9 mouse cellular contexts compared by ENCODE assay signal in genomic region chr19:46987646-46988045, GRCm38 (mm10). TPM values are rescaled to one million over a fixed set of nuclear protein-coding genes. Genes with fewer than 3 reads are reported as not detected.
A peak's percentile ranks its signal among the peaks of the same experiment; 100 is the strongest.
DNase-seq lines count a peak whose midpoint lies in the region; ATAC-seq and TF ChIP-seq lines count a peak whose summit lies in the region.
"Had no signal": no experiment of that assay in that cellular context is flagged by ENCODE, and none has a peak within 500 bp of the region (broad histone marks: within the 10 kb centered on the region; RNA-seq: fewer than 3 reads in every experiment).

No protein-coding gene starts in this region.

- TF ChIP-seq EP300 in liver, embryonic 14.5 days (IDR thresholded peaks at IDR 0.05; ENCODE audit: low read depth), result no peak

- DNase-seq in kidney, adult 2 months, result peak; percentile 22
- no peak for DNase-seq in kidney, adult 8-10 months
- DNase-seq in liver, embryonic 14.5 days (ENCODE audit: low read depth in 3 of 3, low spot score in 3 of 3), result no peak
- DNase-seq in ovary, postnatal 10 days (ENCODE audit: low spot score), result no peak
- DNase-seq: kidney, postnatal 14 days; thymus, adult 18-20 months had no signal

- ATAC-seq in liver, embryonic 14.5 days (ENCODE audit: insufficient read depth), result no peak
- peak; percentile 65 for ATAC-seq in monocyte, adult 5-6 weeks (replicated peaks; ENCODE audit: insufficient number of reproducible peaks, low FRiP score, low TSS enrichment, poor library complexity, severe bottlenecking)
- ATAC-seq in midbrain, embryonic 13.5 days, result no peak

- no peak for TF ChIP-seq CTCF in kidney, adult 2 months (conservative IDR thresholded peaks at IDR 0.05; ENCODE audit: insufficient read depth, insufficient read length, low read depth, low read length)
- peak; percentile 0; the same call in 1 of the 2 replicates for TF ChIP-seq CTCF in bone marrow, adult 2 months (IDR thresholded peaks at IDR 0.05; ENCODE audit: control insufficient read depth, insufficient read depth, low read length)
- TF ChIP-seq CTCF in liver, embryonic 14.5 days (IDR thresholded peaks at IDR 0.05; ENCODE audit: low read depth), result no peak

- no peaks in the 10 kb centered on the region for H3K9me3 ChIP-seq in liver, embryonic 14.5 days (ENCODE audit: control insufficient read depth, low read length)
- H3K9me3 ChIP-seq in midbrain, embryonic 13.5 days, result no peaks in the 10 kb centered on the region

- no peak for TF ChIP-seq POLR2A in kidney, adult 2 months (IDR thresholded peaks at IDR 0.05; ENCODE audit: low read depth, low read length)
- no peak for TF ChIP-seq POLR2A in bone marrow, adult 2 months (IDR thresholded peaks at IDR 0.05; ENCODE audit: borderline replicate concordance, control insufficient read depth, low read depth, low read length)

- H3K27me3 ChIP-seq in kidney, adult 2 months (replicated peaks; ENCODE audit: control insufficient read depth, insufficient read depth, low read length), result no peaks in the 10 kb centered on the region
- H3K27me3 ChIP-seq in liver, embryonic 14.5 days (ENCODE audit: control insufficient read depth, insufficient read depth, low read length), result no peaks in the 10 kb centered on the region
- H3K27me3 ChIP-seq in midbrain, embryonic 13.5 days, result no peaks in the 10 kb centered on the region

- no peak overlapping the region for H3K4me3 ChIP-seq in kidney, adult 2 months (ENCODE audit: insufficient read depth, low read depth, low read length)
- no peak overlapping the region for H3K4me3 ChIP-seq in bone marrow, adult 2 months (replicated peaks; ENCODE audit: control insufficient read depth, low read depth, low read length)
- no peak overlapping the region for H3K4me3 ChIP-seq in liver, embryonic 14.5 days (ENCODE audit: insufficient read depth in 1 of 2, low read depth in 2 of 2, low read length in 2 of 2)
- no peak overlapping the region for H3K4me3 ChIP-seq in midbrain, embryonic 13.5 days (replicated peaks)

- H3K4me2 ChIP-seq in liver, embryonic 14.5 days (ENCODE audit: low read depth), result peak overlapping the region; percentile 78
- no peak overlapping the region for H3K4me2 ChIP-seq in midbrain, embryonic 13.5 days (replicated peaks)

- H3K27ac ChIP-seq in kidney, adult 2 months (ENCODE audit: insufficient read depth, low read depth, low read length), result no peak overlapping the region; the same call in 1 of the 2 replicates
- peak overlapping the region; percentile 91 for H3K27ac ChIP-seq in bone marrow, adult 2 months (ENCODE audit: control insufficient read depth, insufficient read depth, low read depth, low read length, poor library complexity)
- H3K27ac ChIP-seq in liver, embryonic 14.5 days, result peak overlapping the region; percentile 92
- H3K27ac ChIP-seq in midbrain, embryonic 13.5 days, result no peak overlapping the region

- peak overlapping the region; percentile 67; the same call in 1 of the 2 replicates for H3K9ac ChIP-seq in liver, embryonic 14.5 days (replicated peaks)
- no peak overlapping the region for H3K9ac ChIP-seq in midbrain, embryonic 13.5 days (replicated peaks)

- H3K36me3 ChIP-seq in kidney, adult 2 months (ENCODE audit: control insufficient read depth, insufficient read depth, low read length), result no peaks in the 10 kb centered on the region
- H3K36me3 ChIP-seq in liver, embryonic 14.5 days (replicated peaks; ENCODE audit: control insufficient read depth, insufficient read depth, low read depth), result no peaks in the 10 kb centered on the region
- no peaks in the 10 kb centered on the region for H3K36me3 ChIP-seq in midbrain, embryonic 13.5 days

- WGBS in kidney, adult 2 months, result 64% methylated on average over 6 of the region's 6 CpGs
- WGBS in bone marrow, adult 2 months, result 20% methylated on average over 6 of the region's 6 CpGs
- WGBS in liver, embryonic 14.5 days (ENCODE audit: insufficient replicate concordance), result 34% methylated on average over 6 of the region's 6 CpGs
- 83% methylated on average over 6 of the region's 6 CpGs for WGBS in midbrain, embryonic 13.5 days

- H3K4me1 ChIP-seq in kidney, adult 2 months (ENCODE audit: control insufficient read depth, insufficient read depth, low read length), result peaks cover 24% of the 10 kb centered on the region
- peaks cover 12% of the 10 kb centered on the region for H3K4me1 ChIP-seq in bone marrow, adult 2 months (ENCODE audit: control insufficient read depth, insufficient read depth, low read length)
- H3K4me1 ChIP-seq in liver, embryonic 14.5 days (replicated peaks; ENCODE audit: control insufficient read depth in 2 of 2, insufficient read depth in 2 of 2, low read length in 1 of 2), result peaks cover 43 to 63% of the 10 kb centered on the region in 2 experiments
- H3K4me1 ChIP-seq in midbrain, embryonic 13.5 days (replicated peaks), result peaks cover 20% of the 10 kb centered on the region

RNA-seq across cellular contexts. Expression of gene Ina, which starts 26.9 kb away (rescaled TPM):
- polyA plus RNA-seq in kidney, adult 2 months (2012; rRNA removed), result 0.11 and 0.31 TPM in 2 replicates
- not detected in 2 replicates for polyA plus RNA-seq in bone marrow, adult 2 months (2011; ENCODE audit: insufficient read depth, insufficient read length, low replicate concordance, missing spikeins)
- 0.02 and 0.36 TPM in 2 replicates for polyA plus RNA-seq in liver, embryonic 14.5 days (2012; rRNA removed)
- 0.09 TPM in 1 of 2 replicates, not detected in the other for polyA plus RNA-seq in liver, embryonic 14.5 days (2014; fragmentation: Nextera tagmentation; extraction: Ambion mirVana)
- not detected in 3 replicates for total RNA-seq in monocyte, adult 5-6 weeks (2017)
- polyA plus RNA-seq in midbrain, embryonic 13.5 days (2015; fragmentation: Nextera tagmentation; extraction: Ambion mirVana), result 481 and 511 TPM in 2 replicates

RNA-seq across cellular contexts. Expression of gene Nt5c2, which starts 27.3 kb away (rescaled TPM):
- polyA plus RNA-seq in kidney, adult 2 months (2012; rRNA removed), result 32.2 and 36.3 TPM in 2 replicates
- polyA plus RNA-seq in bone marrow, adult 2 months (2011; ENCODE audit: insufficient read depth, insufficient read length, low replicate concordance, missing spikeins), result 21.9 and 39.2 TPM in 2 replicates
- polyA plus RNA-seq in liver, embryonic 14.5 days (2012; rRNA removed), result 10.7 and 14.9 TPM in 2 replicates
- polyA plus RNA-seq in liver, embryonic 14.5 days (2014; fragmentation: Nextera tagmentation; extraction: Ambion mirVana), result 45.0 and 52.3 TPM in 2 replicates
- 45.4 to 63.8 TPM (median 58.6 TPM) in 3 replicates for total RNA-seq in monocyte, adult 5-6 weeks (2017)
- 96.0 and 97.2 TPM in 2 replicates for polyA plus RNA-seq in midbrain, embryonic 13.5 days (2015; fragmentation: Nextera tagmentation; extraction: Ambion mirVana)

Comparison
In these comparisons a context has a peak if more than half of its experiments do, and no peak if none do; other contexts are left out.
1. H3K27ac ChIP-seq: peak in bone marrow, adult 2 months (single experiment) and liver, embryonic 14.5 days (single experiment); none in kidney, adult 2 months (single experiment) and midbrain, embryonic 13.5 days (single experiment).
2. RNA of gene Ina, which starts 26.9 kb away (polyA plus RNA-seq): 481 to 511 TPM in midbrain, embryonic 13.5 days; 0.11 to 0.31 TPM in kidney, adult 2 months, 0.02 to 0.36 TPM in liver, embryonic 14.5 days and not detected in bone marrow, adult 2 months; every median in the first group is over 100 times any median in the second.